Mouse (Mus musculus): ENCODE data around the gene Adgrg1. TPM values are rescaled to one million over a fixed set of nuclear protein-coding genes. Genes with fewer than 3 reads are reported as not detected.
A peak's percentile ranks its signal among the peaks of the same experiment; 100 is the strongest.
"Not testable (repeated sequence)": the region's sequence is repeated elsewhere in the genome, so short reads cannot be mapped to it uniquely, and the experiment has no call there.

Gene Adgrg1
- total RNA-seq, 2 experiments from 2014 or later: 89.7 to 90.5 TPM

DNA sequence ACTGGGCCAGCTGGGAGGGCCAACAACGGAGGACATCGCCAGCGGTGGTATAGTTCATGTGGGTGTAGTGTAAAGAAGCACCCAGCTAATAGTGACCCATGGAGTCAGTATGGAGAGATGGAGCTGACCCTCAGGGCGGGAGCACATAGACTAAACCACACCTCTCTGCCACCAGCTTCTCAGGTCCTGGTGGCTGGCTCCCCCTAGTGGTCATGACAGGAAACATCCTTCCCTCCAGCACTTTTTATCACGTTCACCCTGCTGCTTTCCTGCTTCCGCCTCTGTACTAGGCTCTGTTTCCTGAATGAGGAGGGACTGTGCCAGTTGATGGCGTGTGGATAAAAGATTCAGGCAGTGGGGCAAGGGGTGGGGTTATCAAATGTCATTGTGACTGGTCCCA is 27.1 kb downstream of the Adgrg1 start:
- peak; percentile 74 to 79 for DNase-seq (ENCODE audit: low spot score in 2 of 2)
- H3K4me3 ChIP-seq: no peak overlapping the region
- peak overlapping the region; percentile 79 for H3K27ac ChIP-seq
- TF ChIP-seq CTCF (conservative IDR thresholded peaks at IDR 0.05): peak; percentile 96

DNA sequence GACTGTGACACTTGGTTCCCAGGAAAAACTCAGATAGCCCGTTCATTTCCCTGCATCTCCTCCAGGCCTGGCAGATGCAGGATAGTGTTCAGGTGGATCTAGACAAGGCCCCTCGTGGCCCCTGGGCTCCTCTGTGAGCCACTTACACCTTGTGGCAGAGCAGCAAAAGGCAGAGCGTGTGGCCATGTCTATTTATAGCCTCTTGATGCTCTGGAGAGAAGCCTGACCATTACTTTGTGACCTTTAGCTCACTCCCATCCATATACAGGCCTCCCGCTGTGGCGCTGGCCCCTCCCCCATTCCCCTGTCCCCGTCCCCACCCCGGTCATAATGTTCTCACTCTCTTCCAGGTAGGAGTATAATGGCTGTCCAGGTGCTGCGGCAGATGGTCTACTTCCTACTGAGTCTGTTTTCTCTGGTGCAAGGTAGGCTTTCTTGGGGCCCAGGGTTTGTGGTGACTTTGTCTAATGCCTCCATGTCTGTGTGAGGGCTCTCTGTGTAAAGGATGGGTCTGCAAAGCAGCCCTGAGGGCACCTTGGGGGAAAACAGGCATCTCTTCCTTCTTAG is 27.6 kb downstream of the Adgrg1 start:
- no peak for TF ChIP-seq CTCF (conservative IDR thresholded peaks at IDR 0.05)
- H3K27ac ChIP-seq: no peak overlapping the region

DNA sequence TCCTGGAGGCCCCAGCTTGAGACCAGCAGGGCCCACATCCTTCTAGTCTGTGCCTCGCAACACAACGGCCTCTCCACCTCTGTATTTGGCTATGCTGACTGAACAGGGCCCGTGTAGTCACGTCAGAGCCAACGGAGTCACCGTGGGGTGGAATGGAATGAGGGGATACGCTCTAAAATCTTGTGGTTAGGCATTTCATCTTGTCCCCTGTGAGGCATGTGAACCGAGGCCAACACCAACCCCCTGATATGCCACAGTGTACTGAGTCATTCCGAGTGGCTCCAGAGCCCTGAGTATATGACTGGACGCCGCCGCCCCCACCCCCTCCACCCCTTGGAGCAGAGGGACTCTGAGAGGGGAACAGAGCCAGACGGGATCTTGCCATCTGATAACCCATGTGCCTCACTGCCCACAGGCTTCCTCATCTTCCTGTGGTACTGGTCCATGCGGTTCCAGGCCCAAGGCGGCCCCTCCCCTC is 37.9 kb downstream of the Adgrg1 start:
- no peak for TF ChIP-seq CTCF (conservative IDR thresholded peaks at IDR 0.05)

More for the DNA sequence above, 27.6 kb downstream of the Adgrg1 start:
- no peak for DNase-seq (ENCODE audit: low spot score in 2 of 2)
- no peak overlapping the region for H3K4me3 ChIP-seq

DNA sequence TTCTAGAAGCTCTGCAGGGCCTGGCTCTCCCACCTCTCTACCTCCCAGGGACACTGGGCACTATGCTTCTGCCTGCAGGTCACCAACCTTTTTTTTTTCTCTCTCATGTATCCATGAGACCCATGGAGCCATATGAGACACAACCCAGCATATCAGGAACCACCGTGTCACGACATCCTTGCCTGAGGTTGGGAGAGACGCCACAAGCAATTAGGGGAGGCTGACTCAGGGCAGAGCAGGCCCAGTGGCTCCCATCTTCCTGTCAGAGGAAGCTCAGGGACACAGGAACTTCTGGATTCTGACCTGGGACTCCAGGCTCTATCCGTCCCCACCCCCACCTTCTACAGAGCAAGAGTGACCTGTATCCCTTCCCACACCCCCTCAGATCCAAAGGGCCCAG is 41.3 kb downstream of the Adgrg1 start:
- DNase-seq (ENCODE audit: low spot score in 2 of 2): no peak
- TF ChIP-seq CTCF (conservative IDR thresholded peaks at IDR 0.05): no peak
- Histone ChIP-seq H3K4me3 (no peak overlapping the region), H3K27ac (no peak overlapping the region)

More for the DNA sequence above, 37.9 kb downstream of the Adgrg1 start:
- no peak overlapping the region for H3K27ac ChIP-seq
- DNase-seq (ENCODE audit: low spot score in 2 of 2): no peak
- no peak overlapping the region for H3K4me3 ChIP-seq

DNA sequence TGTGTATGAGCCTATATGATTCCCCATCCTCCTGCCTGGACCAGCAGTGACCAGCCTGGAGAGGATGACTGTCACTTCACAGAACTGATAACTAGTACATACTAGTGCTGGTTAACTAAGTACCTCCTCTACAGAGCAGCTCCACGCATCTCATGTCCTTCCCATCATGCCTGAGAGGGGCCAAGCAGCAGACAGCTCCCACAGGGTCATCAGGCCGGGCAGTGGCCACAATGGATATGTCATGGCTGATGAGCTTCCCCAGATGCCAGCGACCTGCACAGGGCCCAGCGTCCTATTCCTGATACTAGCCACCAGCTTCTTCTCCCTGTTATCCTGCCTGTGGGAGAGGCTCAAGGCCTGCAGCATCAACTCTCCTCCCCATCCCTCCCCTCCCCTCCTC is 42.1 kb downstream of the Adgrg1 start:
- Histone ChIP-seq H3K4me3 (no peak overlapping the region), H3K27ac (no peak overlapping the region)
- no peak for TF ChIP-seq CTCF (conservative IDR thresholded peaks at IDR 0.05)
- DNase-seq (ENCODE audit: low spot score in 2 of 2): no peak

DNA sequence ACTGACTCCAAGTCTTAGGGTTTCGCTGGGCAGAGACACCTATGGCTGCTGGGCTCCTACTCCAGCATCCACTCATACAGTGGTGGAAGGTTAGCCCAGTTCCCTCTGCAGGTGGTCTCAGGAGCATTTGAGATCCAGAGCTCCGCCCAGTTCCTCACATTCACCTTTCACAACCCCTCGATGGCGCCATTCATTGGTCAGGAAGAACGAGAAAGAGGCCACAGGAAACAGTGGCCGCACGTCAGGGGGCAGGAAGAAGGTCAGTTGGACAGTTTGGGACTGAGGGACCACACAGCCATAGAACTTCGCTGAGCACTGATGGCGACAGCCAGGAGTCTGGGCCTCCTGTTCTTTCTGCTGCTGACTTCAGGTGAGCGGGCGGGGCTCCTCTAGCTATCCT is 42.9 kb downstream of the Adgrg1 start, which contains the start of gene Adgrg3:
Gene Adgrg3 (plus strand): TSS at position 242 of the 400 bp plus-strand sequence.
- Histone ChIP-seq H3K4me3 (no peak within 1 kb of the TSS), H3K27ac (no peak within 1 kb of the TSS)
- no peak for DNase-seq (ENCODE audit: low spot score in 2 of 2)
- no peak for TF ChIP-seq CTCF (conservative IDR thresholded peaks at IDR 0.05)

DNA sequence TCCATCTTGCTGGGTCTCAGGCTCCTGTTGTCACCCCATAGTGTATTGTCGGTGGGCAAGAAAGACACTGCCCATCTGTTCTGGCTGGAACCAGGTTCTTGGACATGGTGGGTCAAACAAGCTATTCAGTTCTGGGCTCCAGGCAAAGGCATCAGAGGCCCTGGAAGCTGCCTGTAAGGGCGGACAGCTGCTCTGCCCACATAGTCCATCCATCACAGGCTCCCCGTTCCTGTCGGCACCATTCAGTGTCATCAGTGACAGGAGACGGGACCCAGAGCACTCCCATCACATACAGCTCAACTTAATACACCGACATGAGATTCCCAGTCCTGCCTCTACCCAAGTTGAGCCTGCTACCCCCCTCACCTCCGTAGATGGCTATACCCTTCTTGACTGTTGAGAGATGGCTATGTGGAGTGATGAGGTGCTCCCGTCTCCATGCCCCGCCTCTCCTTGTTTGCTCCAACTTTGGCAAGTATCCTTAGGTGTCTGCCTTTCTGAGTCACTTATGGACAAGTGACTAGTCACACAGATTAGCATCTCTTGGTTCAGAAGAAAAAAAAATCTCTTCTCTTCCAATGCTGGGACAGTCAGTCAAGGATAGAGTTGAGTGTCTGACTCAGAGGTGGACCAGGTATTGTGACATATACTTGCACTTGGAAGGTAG is 43.6 kb downstream of the Adgrg1 start:
- no peak for TF ChIP-seq CTCF (conservative IDR thresholded peaks at IDR 0.05)
- no peak for DNase-seq (ENCODE audit: low spot score in 2 of 2)
- Histone ChIP-seq H3K27ac (no peak overlapping the region), H3K4me3 (no peak overlapping the region)

DNA sequence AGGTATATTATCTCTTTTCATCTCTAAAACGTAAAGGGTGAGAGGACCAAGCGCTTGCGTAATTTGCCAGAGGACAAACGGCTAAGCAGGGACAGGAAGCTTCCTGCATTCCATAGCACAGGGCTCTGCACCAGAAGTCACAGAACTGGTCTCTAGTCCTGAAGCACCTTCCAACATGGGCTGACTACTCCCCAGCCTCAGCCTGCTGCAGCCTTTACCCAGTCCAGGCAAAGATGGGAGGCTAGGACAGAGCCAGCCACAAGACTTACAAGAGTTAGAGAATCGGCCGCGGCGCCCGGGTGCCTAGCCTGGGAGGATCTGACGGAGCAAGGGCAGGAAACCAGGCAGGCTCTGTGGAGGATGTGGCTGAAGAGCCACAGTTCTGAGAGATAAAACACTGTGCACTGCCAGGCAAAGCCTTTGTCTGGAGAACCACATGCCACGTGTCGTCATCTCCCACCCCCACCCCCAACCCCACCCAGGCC is 45.8 kb downstream of the Adgrg1 start:
- TF ChIP-seq CTCF (conservative IDR thresholded peaks at IDR 0.05): no peak
- Histone ChIP-seq H3K27ac (no peak overlapping the region), H3K4me3 (no peak overlapping the region)
- no peak for DNase-seq (ENCODE audit: low spot score in 2 of 2)

DNA sequence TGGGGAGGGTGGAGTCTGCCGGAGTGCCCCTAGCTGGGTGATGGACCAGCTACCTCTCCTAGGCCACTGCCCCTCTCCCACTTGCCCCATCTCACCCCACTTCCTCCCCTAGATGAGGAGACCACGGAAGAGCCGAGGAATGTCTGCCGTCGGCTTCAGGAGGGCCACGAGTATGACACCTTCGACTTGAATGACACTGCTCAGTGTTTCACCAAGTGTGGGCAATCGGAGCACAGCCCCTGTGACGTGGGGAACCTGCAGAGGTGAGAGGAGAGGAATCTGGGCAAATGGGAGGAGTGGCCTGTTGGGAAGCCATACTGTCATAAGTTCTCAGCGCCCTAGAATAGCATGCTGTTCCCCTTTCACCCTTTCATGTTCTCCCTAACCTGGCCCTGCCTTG is 46.3 kb downstream of the Adgrg1 start:
- no peak overlapping the region for H3K4me3 ChIP-seq
- no peak for DNase-seq (ENCODE audit: low spot score in 2 of 2)
- H3K27ac ChIP-seq: no peak overlapping the region
- TF ChIP-seq CTCF (conservative IDR thresholded peaks at IDR 0.05): no peak

DNA sequence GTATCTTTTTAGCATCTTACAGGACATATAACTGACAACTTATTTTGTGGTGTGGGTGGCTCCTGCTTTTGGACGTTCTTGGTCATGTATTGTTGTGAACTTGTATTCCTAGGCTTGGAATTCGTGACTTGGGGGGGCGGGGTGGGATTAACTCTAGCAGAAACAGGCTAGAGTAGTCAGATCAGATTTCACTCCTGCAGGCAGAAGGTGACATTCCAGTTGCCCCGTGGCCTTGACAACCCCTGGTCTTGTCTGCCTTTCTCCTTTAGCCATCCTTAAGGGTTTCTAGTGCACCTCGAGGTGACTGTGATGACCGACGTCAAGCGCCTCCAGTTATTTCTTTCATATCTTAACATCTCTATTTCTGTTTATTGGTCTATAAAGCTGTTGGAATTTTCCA is 48.6 kb downstream of the Adgrg1 start:
- H3K27ac ChIP-seq: no peak overlapping the region
- no peak overlapping the region for H3K4me3 ChIP-seq
- TF ChIP-seq CTCF (conservative IDR thresholded peaks at IDR 0.05): no peak
- DNase-seq (ENCODE audit: low spot score in 2 of 2): no peak

DNA sequence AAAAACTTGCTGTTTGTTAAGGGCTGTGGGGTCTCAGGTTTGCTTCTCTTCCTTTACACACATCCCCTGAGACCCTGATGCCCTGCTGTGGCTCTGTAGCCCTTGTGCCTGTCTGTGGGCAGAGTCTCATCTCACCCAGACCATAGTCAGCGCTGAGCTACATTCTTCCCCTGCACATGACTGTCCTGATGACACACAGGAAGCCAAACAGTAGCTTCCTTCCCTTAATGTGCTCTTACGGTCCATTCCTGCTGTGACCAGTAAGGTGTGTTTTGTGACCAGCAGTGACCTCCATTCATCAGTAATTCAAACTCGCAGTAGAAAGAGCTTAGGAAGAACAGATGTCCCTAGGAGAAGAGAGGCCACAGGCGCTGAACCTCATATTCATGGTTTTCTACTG is 49.8 kb downstream of the Adgrg1 start:
- Histone ChIP-seq H3K4me3 (no peak overlapping the region), H3K27ac (no peak overlapping the region)
- TF ChIP-seq CTCF (conservative IDR thresholded peaks at IDR 0.05): no peak
- no peak for DNase-seq (ENCODE audit: low spot score in 2 of 2)

DNA sequence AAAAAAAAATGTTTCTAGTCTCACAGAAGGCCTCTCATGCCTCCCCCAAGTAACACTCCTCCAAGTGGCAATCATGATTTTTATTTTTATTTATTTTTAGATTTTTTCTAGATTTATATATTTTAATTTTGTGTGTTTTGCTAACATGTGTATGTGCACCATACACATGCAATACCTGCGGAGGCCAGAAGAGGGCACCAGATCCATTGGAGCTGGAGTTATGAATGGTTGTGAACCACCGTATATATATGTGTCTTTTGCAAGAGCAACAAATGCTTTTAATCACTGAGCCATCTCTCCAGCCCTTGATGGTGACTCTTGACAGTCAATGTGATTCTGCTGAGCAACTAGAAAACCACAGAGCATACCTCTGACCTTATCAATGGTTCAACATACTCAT is 50.9 kb downstream of the Adgrg1 start:
- Histone ChIP-seq H3K4me3 (no peak overlapping the region), H3K27ac (no peak overlapping the region)
- TF ChIP-seq CTCF (conservative IDR thresholded peaks at IDR 0.05): peak; percentile 71
- DNase-seq (ENCODE audit: low spot score in 2 of 2): no peak

DNA sequence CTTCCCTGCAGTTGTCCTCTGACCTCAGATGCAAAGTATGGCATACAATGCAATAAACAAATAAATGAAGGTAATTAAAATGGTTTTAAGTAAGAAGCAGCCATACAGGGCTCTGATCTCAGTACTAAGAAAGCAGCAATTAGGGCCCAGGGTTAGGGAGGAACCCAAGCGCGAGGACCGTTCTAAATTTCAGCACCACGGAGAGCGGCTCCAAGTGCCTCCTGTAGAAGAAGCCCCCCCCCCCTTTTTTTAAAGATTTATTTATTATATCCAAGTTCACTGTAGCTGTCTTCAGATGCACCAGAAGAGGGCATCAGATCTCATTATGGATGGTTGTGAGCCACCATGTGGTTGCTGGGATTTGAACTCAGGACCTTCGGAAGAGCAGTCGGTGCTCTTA is 53.8 kb downstream of the Adgrg1 start:
- not testable (repeated sequence) for H3K27ac ChIP-seq; H3K4me3 ChIP-seq; DNase-seq (ENCODE audit: low spot score in 2 of 2)
